In genomic region chr8:57628787-57629664, GRCm38 (mm10) we compare ENCODE assay signal across 11 mouse cellular contexts.
"Had no signal": no experiment of that assay in that cellular context is flagged by ENCODE, and none has a peak within 500 bp of the region (broad histone marks: within the 10 kb centered on the region; RNA-seq: fewer than 3 reads in every experiment).

No protein-coding gene starts in this region.

- H3K9me3 ChIP-seq: intestine, embryonic 15.5 days; limb, embryonic 15.5 days; midbrain, embryonic 13.5 days had no signal

- H3K27me3 ChIP-seq: intestine, embryonic 15.5 days; limb, embryonic 15.5 days; midbrain, embryonic 13.5 days had no signal

- H3K27ac ChIP-seq: intestine, embryonic 15.5 days; left cerebral cortex, adult 2 months; limb, embryonic 15.5 days; macrophage; midbrain, embryonic 13.5 days had no signal

- H3K4me1 ChIP-seq: midbrain, embryonic 13.5 days had no signal

- H3K36me3 ChIP-seq: intestine, embryonic 15.5 days; limb, embryonic 15.5 days; midbrain, embryonic 13.5 days had no signal

- H3K4me3 ChIP-seq: intestine, embryonic 15.5 days; left cerebral cortex, adult 2 months; limb, embryonic 15.5 days; midbrain, embryonic 13.5 days had no signal

- DNase-seq: kidney, adult 18-20 months; kidney, postnatal 10 days; lung, embryonic 14.5 days; lung, postnatal 10 days; right cerebral cortex, postnatal 14 days; thymus, postnatal 4 days had no signal

- ATAC-seq: intestine, embryonic 15.5 days; midbrain, embryonic 13.5 days had no signal

- H3K4me2 ChIP-seq: intestine, embryonic 15.5 days; limb, embryonic 15.5 days; lung, embryonic 14.5 days; midbrain, embryonic 13.5 days had no signal

- H3K9ac ChIP-seq: intestine, embryonic 15.5 days; limb, embryonic 15.5 days; lung, embryonic 14.5 days; midbrain, embryonic 13.5 days had no signal
